Mouse (Mus musculus): ENCODE data around the gene Creld2. TPM values are rescaled to one million over a fixed set of nuclear protein-coding genes. Genes with fewer than 3 reads are reported as not detected.

The Creld2 gene
- polyA plus RNA-seq, 1 experiment from 2014 or later: 96.5 TPM

DNA sequence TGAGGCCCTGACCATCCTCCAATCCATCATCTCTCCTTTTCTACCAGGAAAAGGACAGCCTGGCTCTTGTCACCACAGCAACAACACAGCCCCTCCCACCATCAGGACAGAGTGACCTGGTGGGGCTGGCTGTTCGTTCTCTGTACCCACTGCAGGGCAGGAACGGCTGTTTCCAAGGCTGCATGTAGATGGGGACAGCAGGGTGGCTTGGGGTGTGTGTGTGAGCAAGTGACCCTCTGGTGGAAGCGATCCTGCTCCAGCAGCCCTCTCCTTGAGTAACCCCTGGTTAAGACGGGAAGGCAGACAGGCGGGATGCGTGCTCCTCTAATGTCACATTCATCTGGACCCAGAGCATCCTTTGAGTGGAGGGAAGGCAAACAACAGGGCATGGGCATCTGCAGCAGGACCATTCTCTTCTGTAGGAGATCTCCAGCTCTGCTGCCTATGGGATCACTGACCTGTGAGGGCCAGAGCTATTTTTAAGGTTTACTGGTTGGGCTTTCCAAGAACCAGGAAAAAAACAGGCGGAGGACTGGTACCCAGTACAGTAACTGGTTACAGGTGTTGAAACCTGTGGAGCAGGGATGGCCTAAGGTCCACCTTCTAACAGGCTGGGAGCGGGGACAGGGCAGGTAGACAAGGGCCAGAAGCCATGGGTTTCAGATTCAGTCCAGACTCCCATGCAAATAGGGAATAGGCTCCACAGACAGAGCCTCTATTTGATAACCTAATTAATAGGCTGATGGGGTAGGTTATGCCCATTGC lies 39.9 kb downstream of the Creld2 start:
- WGBS: 75% methylated on average over 8 of the region's 8 CpGs
- peaks cover 5% of the 10 kb centered on the region for H3K36me3 ChIP-seq (replicated peaks)
- H3K4me3 ChIP-seq: no peak overlapping the region
- peaks cover 8% of the 10 kb centered on the region for H3K27me3 ChIP-seq (ENCODE audit: poor library complexity, severe bottlenecking)
- no peak for DNase-seq (ENCODE audit: extremely low spot score, low spot score)
- H3K4me1 ChIP-seq: peaks cover 49% of the 10 kb centered on the region
- no peak overlapping the region for H3K27ac ChIP-seq
- no peaks in the 10 kb centered on the region for H3K9me3 ChIP-seq

DNA sequence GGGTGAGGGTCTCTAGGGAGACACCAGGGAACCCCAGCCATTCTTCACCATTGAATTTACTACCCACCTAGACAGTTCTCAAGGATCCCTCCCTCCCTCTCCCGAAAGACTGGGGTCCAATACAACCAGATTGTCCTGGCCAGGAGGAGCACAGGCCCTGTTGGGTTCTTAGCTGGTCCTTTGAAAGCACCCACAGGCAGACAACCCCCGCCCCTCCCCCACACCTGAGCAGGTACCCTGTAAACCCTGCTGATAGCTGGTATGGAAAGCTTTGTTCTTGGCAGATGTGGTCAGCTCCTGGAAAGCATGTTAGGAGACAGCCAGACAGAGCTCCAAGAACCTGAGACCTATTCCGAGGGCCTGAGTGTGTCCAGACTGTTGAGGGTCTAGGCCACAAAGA lies 41.3 kb downstream of the Creld2 start:
- WGBS: 89% methylated on average over 3 of the region's 3 CpGs
- peaks cover 8% of the 10 kb centered on the region for H3K27me3 ChIP-seq (ENCODE audit: poor library complexity, severe bottlenecking)
- H3K9me3 ChIP-seq: no peaks in the 10 kb centered on the region
- H3K4me1 ChIP-seq: peaks cover 49% of the 10 kb centered on the region
- H3K4me3 ChIP-seq: no peak overlapping the region
- peaks cover 19% of the 10 kb centered on the region for H3K36me3 ChIP-seq (replicated peaks)
- no peak for DNase-seq (ENCODE audit: extremely low spot score, low spot score)
- H3K27ac ChIP-seq: peak overlapping the region; percentile 96; the same call in 1 of the 2 replicates

DNA sequence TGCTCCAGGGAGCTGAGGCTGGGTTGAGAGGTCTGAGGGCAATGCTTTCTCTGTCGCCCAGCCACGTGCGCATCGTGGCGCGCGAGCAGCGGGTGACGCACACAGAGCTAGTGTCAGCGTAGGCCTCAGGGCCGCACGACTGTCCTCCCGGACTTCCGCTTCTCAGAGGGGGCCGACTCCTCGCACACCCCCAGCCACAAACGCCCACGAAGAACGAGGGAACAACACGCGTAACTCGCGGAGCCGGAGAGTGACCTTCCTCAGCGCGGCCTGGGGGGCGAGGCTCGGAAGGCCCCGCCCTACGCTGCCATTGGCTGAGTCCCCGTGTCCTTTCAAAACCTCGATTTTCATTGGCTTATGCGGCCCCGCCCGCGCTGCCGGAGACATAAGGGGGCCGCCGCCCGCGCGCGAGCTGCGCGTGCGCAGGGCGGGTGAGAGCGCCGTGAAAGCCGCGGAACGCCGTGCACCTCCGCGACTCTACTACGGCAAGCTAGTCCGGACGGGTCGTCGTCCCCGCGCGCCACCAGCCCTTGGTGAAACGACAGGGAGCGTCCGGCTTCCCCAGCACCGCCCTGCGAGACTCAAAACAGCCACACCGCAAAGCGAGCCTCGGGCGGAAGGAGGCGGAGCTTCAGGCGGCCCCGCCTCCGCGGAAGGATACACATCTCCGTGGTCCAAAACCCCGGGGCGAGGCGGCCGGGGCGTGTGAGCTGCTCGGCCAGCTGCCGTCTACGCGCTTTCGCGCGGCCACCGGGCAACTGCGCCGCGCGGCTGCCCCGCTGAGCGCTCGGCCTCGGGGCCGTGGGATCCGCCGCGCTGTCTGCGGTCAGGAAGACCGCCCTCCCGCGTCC lies 42.6 kb downstream of the Creld2 start, which contains the start of gene Pim3:
TSS of gene Pim3 (plus strand) at position 415 of the 851 bp plus-strand sequence.
- WGBS: under 1% methylated on average over 107 of the region's 107 CpGs
- peak within 1 kb of the TSS; percentile 69 for H3K4me3 ChIP-seq
- H3K36me3 ChIP-seq (replicated peaks): peaks cover 31% of the 10 kb centered on the region
- peak within 1 kb of the TSS; percentile 96 for H3K27ac ChIP-seq
- DNase-seq (ENCODE audit: extremely low spot score, low spot score): peak; percentile 92
- H3K4me1 ChIP-seq: peaks cover 58% of the 10 kb centered on the region
- H3K27me3 ChIP-seq (ENCODE audit: poor library complexity, severe bottlenecking): peaks cover 8% of the 10 kb centered on the region
- no peaks in the 10 kb centered on the region for H3K9me3 ChIP-seq

DNA sequence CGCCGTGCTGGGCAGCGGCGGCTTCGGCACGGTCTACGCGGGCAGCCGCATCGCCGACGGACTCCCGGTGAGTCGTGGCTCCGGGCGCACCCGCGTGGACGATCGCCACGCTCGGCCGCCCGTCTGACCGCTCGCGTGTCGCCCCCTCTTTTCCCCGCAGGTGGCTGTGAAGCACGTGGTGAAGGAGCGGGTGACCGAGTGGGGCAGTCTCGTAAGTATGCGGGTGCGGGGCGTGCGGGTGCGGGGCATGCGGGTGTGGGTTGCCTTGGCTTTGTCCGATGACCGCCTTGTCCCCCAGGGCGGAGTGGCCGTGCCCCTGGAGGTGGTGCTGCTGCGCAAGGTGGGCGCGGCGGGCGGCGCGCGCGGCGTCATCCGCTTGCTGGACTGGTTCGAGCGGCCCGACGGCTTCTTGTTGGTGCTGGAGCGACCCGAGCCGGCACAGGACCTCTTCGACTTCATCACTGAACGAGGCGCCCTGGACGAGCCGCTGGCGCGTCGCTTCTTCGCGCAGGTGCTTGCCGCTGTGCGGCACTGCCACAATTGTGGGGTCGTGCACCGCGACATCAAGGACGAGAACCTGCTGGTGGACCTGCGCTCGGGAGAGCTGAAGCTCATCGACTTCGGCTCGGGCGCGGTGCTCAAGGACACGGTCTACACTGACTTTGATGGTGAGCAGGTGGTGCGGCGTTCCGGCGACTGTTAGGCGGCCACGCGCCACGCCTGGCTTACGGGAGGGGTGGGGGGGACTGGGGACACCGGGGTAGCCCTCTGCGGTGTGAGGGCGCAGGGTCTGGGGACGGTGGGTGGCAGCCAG lies 43.6 kb downstream of the Creld2 start:
- under 1% methylated on average over 98 of the region's 98 CpGs for WGBS
- H3K36me3 ChIP-seq (replicated peaks): peaks cover 41% of the 10 kb centered on the region
- no peaks in the 10 kb centered on the region for H3K9me3 ChIP-seq
- peak overlapping the region; percentile 96 for H3K27ac ChIP-seq
- H3K4me3 ChIP-seq: peak overlapping the region; percentile 69
- H3K4me1 ChIP-seq: peaks cover 69% of the 10 kb centered on the region
- peak; percentile 58 for DNase-seq (ENCODE audit: extremely low spot score, low spot score)
- H3K27me3 ChIP-seq (ENCODE audit: poor library complexity, severe bottlenecking): peaks cover 8% of the 10 kb centered on the region

DNA sequence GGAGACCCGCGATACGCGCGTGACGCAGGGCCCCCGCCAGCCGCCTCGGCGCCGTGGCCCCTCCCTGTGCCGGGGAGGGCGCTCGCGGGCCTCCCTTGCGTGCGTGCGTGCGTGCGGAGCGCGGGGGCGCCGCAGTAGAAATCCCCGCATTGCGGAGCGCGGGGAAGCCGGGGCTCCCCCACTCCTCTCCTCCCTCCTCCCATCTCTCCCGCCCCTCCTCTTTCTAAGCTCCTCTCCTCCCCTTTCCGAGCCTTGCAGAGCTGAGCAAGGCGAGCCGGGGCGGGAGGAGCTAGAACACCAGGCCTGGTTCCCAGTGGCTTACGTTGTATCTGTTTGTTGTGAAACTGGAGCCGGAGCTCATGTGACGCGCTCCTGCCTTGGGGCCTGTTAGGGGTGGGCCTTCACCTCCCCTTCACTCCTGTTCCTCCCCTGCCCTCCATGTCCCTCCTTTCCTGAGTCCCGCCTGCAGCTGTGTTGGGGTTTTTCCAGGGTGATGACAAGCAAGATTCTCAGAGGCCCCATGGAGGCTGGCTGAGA lies 44.3 kb downstream of the Creld2 start:
- peak overlapping the region; percentile 96 for H3K27ac ChIP-seq
- no peaks in the 10 kb centered on the region; the same call in 1 of the 2 replicates for H3K9me3 ChIP-seq
- peaks cover 47% of the 10 kb centered on the region for H3K36me3 ChIP-seq (replicated peaks)
- DNase-seq (ENCODE audit: extremely low spot score, low spot score): peak; percentile 84
- peak overlapping the region; percentile 69 for H3K4me3 ChIP-seq
- H3K27me3 ChIP-seq (ENCODE audit: poor library complexity, severe bottlenecking): peaks cover 8% of the 10 kb centered on the region
- H3K4me1 ChIP-seq: peaks cover 74% of the 10 kb centered on the region
- under 1% methylated on average over 35 of the region's 39 CpGs for WGBS

DNA sequence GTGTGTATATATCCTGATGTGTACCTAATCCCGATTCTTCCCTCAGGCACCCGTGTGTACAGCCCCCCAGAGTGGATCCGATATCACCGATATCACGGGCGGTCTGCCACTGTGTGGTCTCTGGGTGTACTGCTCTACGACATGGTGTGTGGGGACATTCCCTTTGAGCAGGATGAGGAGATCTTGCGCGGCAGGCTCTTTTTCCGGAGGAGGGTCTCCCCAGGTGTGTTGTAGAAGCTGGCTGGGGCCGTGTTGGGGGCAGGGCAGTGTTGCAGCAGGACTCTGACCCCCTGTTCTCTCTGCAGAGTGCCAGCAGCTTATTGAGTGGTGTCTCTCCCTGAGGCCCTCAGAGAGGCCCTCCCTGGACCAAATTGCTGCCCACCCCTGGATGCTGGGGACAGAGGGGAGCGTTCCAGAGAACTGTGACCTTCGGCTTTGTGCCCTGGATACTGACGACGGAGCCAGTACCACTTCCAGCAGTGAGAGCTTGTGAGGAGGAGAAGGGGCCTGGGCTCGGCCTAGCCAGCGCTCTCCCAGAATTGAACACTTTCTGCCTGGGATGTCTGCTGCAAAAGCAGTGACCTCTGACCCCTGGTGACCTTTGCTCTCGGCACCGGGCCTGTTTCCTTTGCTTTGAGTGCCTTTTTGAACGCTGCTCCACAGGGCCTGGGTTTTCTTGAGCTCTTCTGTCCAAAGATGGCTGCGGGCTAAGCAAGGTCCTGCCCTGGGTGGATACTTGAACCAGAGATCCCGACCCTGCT lies 45.0 kb downstream of the Creld2 start:
- WGBS: 54% methylated on average over 22 of the region's 22 CpGs
- peaks cover 47% of the 10 kb centered on the region for H3K36me3 ChIP-seq (replicated peaks)
- no peak for DNase-seq (ENCODE audit: extremely low spot score, low spot score)
- H3K4me3 ChIP-seq: peak overlapping the region; percentile 69
- no peaks in the 10 kb centered on the region; the same call in 1 of the 2 replicates for H3K9me3 ChIP-seq
- peak overlapping the region; percentile 96 for H3K27ac ChIP-seq
- H3K4me1 ChIP-seq: peaks cover 74% of the 10 kb centered on the region
- H3K27me3 ChIP-seq (ENCODE audit: poor library complexity, severe bottlenecking): peaks cover 8% of the 10 kb centered on the region

DNA sequence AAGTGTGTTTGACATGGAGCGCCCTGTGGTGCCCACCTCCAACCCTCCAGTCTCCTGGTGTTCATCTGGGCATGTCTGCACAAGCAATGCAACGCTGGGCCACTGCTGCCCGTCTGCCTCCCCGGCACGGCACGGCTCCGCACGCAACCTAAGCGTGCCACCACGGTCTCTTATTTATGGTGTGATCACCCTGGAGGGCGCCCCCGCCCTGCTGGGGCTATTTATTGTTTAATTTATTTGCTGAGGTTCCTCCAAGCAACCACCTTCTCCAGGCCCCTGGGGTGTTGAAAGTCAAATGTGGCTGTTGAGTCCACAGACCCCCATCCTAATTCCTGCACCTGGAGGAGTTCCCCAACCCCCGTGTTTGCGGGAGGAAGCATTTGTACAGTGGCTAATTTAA lies 45.6 kb downstream of the Creld2 start:
- Histone ChIP-seq H3K4me1 (peaks cover 74% of the 10 kb centered on the region), H3K36me3 (replicated peaks) (peaks cover 47% of the 10 kb centered on the region), H3K27ac (no peak overlapping the region), H3K9me3 (no peaks in the 10 kb centered on the region; the same call in 1 of the 2 replicates), H3K27me3 (ENCODE audit: poor library complexity, severe bottlenecking) (peaks cover 8% of the 10 kb centered on the region), H3K4me3 (peak overlapping the region; percentile 69)
- 95% methylated on average over 14 of the region's 14 CpGs for WGBS
- no peak for DNase-seq (ENCODE audit: extremely low spot score, low spot score)

DNA sequence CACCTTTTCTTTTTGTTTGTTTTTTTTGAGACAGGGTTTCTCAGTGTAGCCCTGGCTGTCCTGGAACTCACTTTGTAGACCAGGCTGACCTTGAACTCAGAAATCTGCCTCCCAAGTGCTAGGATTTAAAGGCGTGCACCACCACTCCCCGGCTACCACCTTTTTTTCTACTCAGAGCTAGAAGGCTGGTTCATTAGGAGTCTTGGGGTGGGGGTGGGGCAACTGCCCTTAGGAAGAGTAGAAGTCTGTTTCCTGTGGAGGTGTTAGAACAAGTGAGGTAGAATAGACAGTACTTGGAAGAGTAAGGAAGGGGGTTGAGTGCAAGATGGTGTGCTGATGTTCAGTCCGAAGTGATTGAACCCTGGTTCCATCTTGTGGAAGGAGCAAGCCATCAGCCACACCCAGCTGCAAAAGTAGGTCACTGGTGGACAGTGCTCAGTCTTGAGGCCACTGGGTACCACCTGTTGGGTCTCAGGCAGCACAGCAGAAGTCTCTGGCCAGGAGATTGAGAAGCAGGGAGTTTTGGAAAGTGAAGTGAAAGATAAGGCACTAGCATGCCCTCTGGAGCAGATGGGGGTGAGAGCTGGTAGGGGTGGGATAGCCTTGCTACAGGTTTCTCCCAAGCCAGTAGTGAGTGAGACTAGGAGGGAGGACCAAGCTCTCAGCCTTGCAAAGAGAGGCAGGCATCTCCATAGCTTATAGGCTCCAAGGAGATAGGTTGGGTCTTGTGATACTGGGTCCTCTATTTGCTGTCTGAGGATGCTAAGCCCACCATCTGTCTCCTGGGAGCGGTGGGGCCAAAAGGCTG lies 46.6 kb downstream of the Creld2 start:
- H3K4me1 ChIP-seq: peaks cover 70% of the 10 kb centered on the region
- WGBS: 83% methylated on average over 4 of the region's 4 CpGs
- peak overlapping the region; percentile 6; the same call in 1 of the 2 replicates for H3K4me3 ChIP-seq
- 0 out of 2 replicates have a peak overlapping the region, but pooled peaks have one; percentile 59 for H3K27ac ChIP-seq
- peaks cover 3% of the 10 kb centered on the region for H3K27me3 ChIP-seq (ENCODE audit: poor library complexity, severe bottlenecking)
- DNase-seq (ENCODE audit: extremely low spot score, low spot score): no peak
- H3K36me3 ChIP-seq (replicated peaks): peaks cover 47% of the 10 kb centered on the region
- no peaks in the 10 kb centered on the region; the same call in 1 of the 2 replicates for H3K9me3 ChIP-seq

DNA sequence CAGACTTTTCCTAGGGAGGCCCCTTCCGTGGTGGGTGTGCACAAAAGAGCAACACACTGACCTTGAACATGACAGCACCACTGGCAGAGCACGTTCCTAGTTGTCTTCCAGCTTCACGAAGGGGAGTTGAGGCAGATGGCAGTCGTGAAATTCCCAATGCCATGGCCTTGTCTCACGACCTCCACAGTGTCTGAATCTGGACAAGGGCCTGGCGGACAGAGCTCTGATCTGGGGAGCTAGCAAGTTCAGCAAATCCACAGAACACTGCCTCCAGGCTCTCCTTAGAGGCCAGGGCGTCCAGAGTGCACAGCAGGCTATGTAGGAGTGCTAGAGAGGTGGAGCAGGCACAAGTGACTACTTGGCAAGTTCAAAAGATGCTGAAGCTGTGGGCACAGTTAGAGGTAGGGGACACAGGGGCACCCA lies 47.5 kb downstream of the Creld2 start:
- no peak overlapping the region for H3K4me3 ChIP-seq
- WGBS: 55% methylated on average over 7 of the region's 7 CpGs
- H3K9me3 ChIP-seq: no peaks in the 10 kb centered on the region; the same call in 1 of the 2 replicates
- no peaks in the 10 kb centered on the region for H3K27me3 ChIP-seq (ENCODE audit: poor library complexity, severe bottlenecking)
- H3K27ac ChIP-seq: peak overlapping the region; percentile 59
- DNase-seq (ENCODE audit: extremely low spot score, low spot score): no peak
- H3K36me3 ChIP-seq (replicated peaks): peaks cover 47% of the 10 kb centered on the region
- H3K4me1 ChIP-seq: peaks cover 63% of the 10 kb centered on the region

DNA sequence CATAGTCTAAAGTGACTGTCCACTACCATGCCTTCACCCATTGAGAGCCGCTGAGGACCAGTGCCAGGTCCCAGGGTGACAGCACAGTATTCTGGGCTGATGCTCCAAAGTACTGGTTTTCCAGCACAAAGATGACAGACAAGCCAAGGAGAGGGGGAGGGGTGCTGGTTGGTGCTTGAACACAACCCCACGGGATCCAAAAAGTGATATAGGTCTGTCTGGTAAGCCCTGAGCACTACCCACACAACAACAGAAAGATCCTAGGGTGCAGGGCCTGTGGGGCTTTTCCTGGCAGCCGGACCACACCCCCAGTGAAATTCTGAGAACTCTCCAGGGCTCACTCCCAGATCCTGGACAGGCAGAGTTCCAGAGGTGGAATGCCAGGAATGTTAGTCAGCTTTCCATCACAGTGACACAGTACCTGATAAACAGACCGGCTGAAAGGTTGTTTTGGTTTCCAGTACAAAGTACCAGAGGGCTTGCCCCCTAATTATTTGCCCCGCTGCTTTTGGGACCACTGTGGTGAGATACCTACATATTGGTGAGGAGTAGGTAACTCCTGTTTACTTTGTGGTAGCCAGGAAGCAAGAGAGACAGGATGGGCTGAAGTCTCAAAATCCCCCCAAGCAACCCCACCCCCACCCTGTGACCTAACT lies 48.0 kb downstream of the Creld2 start:
- peak overlapping the region; percentile 59 for H3K27ac ChIP-seq
- peaks cover 61% of the 10 kb centered on the region for H3K4me1 ChIP-seq
- H3K27me3 ChIP-seq (ENCODE audit: poor library complexity, severe bottlenecking): no peaks in the 10 kb centered on the region
- 31% methylated on average over 5 of the region's 5 CpGs for WGBS
- no peak for DNase-seq (ENCODE audit: extremely low spot score, low spot score)
- no peak overlapping the region for H3K4me3 ChIP-seq
- peaks cover 47% of the 10 kb centered on the region for H3K36me3 ChIP-seq (replicated peaks)
- no peaks in the 10 kb centered on the region; the same call in 1 of the 2 replicates for H3K9me3 ChIP-seq
